Mouse (Mus musculus) cerebellum, postnatal 36 days (tissue): ENCODE data around the gene Tmem102.
A peak's percentile ranks its signal among the peaks of the same experiment; 100 is the strongest.

Source experiments
- DNase-seq, 2 experiments: peaks; one replicate each; pipeline ENCODE4 v3.0.0; 2021 to 2022; ENCODE audit warnings: mixed read lengths in 2 of 2

Gene Tmem102

GRCm38 (mm10) chr11:69754701-69755100, 50.7 kb downstream of the Tmem102 start:
- peak in 1 of 2 experiments; percentile 50 for DNase-seq

DNA sequence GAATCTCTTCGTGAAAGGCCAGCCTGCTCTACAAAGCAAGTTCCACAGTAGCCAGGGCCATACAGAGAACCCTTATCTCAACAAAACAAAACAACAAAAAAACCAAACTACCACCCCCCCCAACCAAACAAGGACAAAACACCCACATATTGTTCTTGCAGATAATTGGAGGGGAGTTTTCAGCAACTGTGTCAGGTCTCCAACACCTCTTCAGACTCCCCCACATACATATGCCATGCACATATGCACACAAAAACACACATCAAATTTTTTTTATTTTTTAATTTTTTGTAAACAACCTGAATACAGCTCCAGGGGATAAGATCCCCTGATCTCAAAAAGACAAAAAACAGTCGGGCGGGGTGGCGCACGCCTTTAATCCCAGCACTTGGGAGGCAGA, 51.2 kb downstream of the Tmem102 start:
- DNase-seq, result no peak
